Mouse (Mus musculus) erythroblast, embryonic 14.5 days (primary cell): ENCODE data around the gene Kdm8. TPM values are rescaled to one million over a fixed set of nuclear protein-coding genes. Genes with fewer than 3 reads are reported as not detected.

ENCODE experiments used
- H3K27me3 ChIP-seq: 2 replicates; pipeline ENCODE4 v1.6.1; 2012; ENCODE audit warnings: inconsistent platforms; ENCODE audit not compliant: control insufficient read depth
- H3K36me3 ChIP-seq: 2 replicates; pipeline ENCODE4 v1.6.1; 2012; ENCODE audit warnings: mild to moderate bottlenecking, inconsistent platforms; ENCODE audit not compliant: control insufficient read depth
- H3K4me1 ChIP-seq: 2 replicates; pipeline ENCODE4 v1.6.1; 2012; ENCODE audit warnings: inconsistent platforms; ENCODE audit not compliant: control insufficient read depth
- H3K4me3 ChIP-seq: replicated peaks from 2 replicates; pipeline ENCODE3; 2012; ENCODE audit warnings: moderate library complexity, mild to moderate bottlenecking, inconsistent platforms
- H3K9me3 ChIP-seq: 2 replicates; pipeline ENCODE4 v1.6.1; 2012; ENCODE audit warnings: low read length, inconsistent platforms, mixed read lengths; ENCODE audit not compliant: control insufficient read depth
- GATA1 ChIP-seq: IDR thresholded peaks from 2 replicates; pipeline ENCODE4 v1.6.1; 2012; ENCODE audit warnings: low read length, inconsistent platforms, mixed read lengths
- TAL1 ChIP-seq: IDR thresholded peaks from 3 replicates; pipeline ENCODE4 v1.6.1; 2012; ENCODE audit warnings: low read length, inconsistent platforms, mixed read lengths
- polyA plus RNA-seq: library from polyadenylated mRNA; stranded (reverse); fragments of >175 nt; gene quantifications from 2 replicates; pipeline ENCODE4 v1.2.3, GENCODE M21; 2012

The Kdm8 gene
- polyA plus RNA-seq: 0.23 and 0.27 TPM in 2 replicates

GRCm38 (mm10) chr7:125444464-125445401 is at the start of gene Kdm8:
Kdm8 (plus strand) TSS chr7:125444676.
- H3K4me3 ChIP-seq: peak within 1 kb of the TSS; percentile 79
- H3K27me3 ChIP-seq: no peaks in the 10 kb centered on the region
- H3K9me3 ChIP-seq: peaks cover 5% of the 10 kb centered on the region; the same call in 1 of the 2 replicates
- H3K4me1 ChIP-seq: peaks cover 64% of the 10 kb centered on the region
- peaks cover 16% of the 10 kb centered on the region for H3K36me3 ChIP-seq
- TF ChIP-seq GATA1 (no peak), TAL1 (no peak)

- Histone ChIP-seq H3K36me3 (no peaks in the 10 kb centered on the region), H3K9me3 (no peaks in the 10 kb centered on the region), H3K27me3 (peaks cover 14% of the 10 kb centered on the region), H3K4me3 (no peak overlapping the region), H3K4me1 (peaks cover 6% of the 10 kb centered on the region)
- TF ChIP-seq TAL1 (no peak), GATA1 (no peak)
These were observed 46.4 kb upstream of the Kdm8 start for GRCm38 (mm10) chr7:125398116-125398515.

GRCm38 (mm10) chr7:125398687-125399086 is 45.8 kb upstream of the Kdm8 start:
- H3K36me3 ChIP-seq: no peaks in the 10 kb centered on the region
- TF ChIP-seq GATA1: no peak
- no peak for TF ChIP-seq TAL1

GRCm38 (mm10) chr7:125407136-125407535 is 37.3 kb upstream of the Kdm8 start:
- no peaks in the 10 kb centered on the region for H3K27me3 ChIP-seq
- TF ChIP-seq TAL1 (no peak), GATA1 (no peak)
- no peaks in the 10 kb centered on the region for H3K36me3 ChIP-seq
- H3K9me3 ChIP-seq: no peaks in the 10 kb centered on the region
- no peaks in the 10 kb centered on the region for H3K4me1 ChIP-seq
- H3K4me3 ChIP-seq: no peak overlapping the region

More at GRCm38 (mm10) chr7:125398687-125399086, 45.8 kb upstream of the Kdm8 start:
- Histone ChIP-seq H3K9me3 (no peaks in the 10 kb centered on the region), H3K4me3 (no peak overlapping the region), H3K27me3 (peaks cover 10% of the 10 kb centered on the region), H3K4me1 (peaks cover 2% of the 10 kb centered on the region)

- no peak overlapping the region for H3K4me3 ChIP-seq
- H3K36me3 ChIP-seq: no peaks in the 10 kb centered on the region
- H3K27me3 ChIP-seq: peaks cover 3% of the 10 kb centered on the region; the same call in 1 of the 2 replicates
- peaks cover 16% of the 10 kb centered on the region for H3K4me1 ChIP-seq
- no peaks in the 10 kb centered on the region for H3K9me3 ChIP-seq
- TF ChIP-seq GATA1 (no peak), TAL1 (no peak)
These were observed 29.4 kb upstream of the Kdm8 start for GRCm38 (mm10) chr7:125415087-125415486.

GRCm38 (mm10) chr7:125415776-125416175 is 28.7 kb upstream of the Kdm8 start:
- H3K36me3 ChIP-seq: no peaks in the 10 kb centered on the region
- no peak overlapping the region for H3K4me3 ChIP-seq
- H3K9me3 ChIP-seq: no peaks in the 10 kb centered on the region
- H3K4me1 ChIP-seq: peaks cover 18% of the 10 kb centered on the region
- TF ChIP-seq TAL1 (no peak), GATA1 (no peak)
- H3K27me3 ChIP-seq: peaks cover 3% of the 10 kb centered on the region; the same call in 1 of the 2 replicates

- H3K27me3 ChIP-seq: peaks cover 3% of the 10 kb centered on the region; the same call in 1 of the 2 replicates
- TF ChIP-seq TAL1 (no peak), GATA1 (no peak)
- H3K4me1 ChIP-seq: peaks cover 25% of the 10 kb centered on the region
- H3K9me3 ChIP-seq: no peaks in the 10 kb centered on the region
- no peak overlapping the region for H3K4me3 ChIP-seq
- no peaks in the 10 kb centered on the region for H3K36me3 ChIP-seq
These were observed 27.7 kb upstream of the Kdm8 start for GRCm38 (mm10) chr7:125416762-125417161.

GRCm38 (mm10) chr7:125418413-125418812 is 26.1 kb upstream of the Kdm8 start:
- Histone ChIP-seq H3K4me1 (peaks cover 35% of the 10 kb centered on the region), H3K9me3 (no peaks in the 10 kb centered on the region), H3K36me3 (no peaks in the 10 kb centered on the region), H3K4me3 (no peak overlapping the region), H3K27me3 (peaks cover 3% of the 10 kb centered on the region; the same call in 1 of the 2 replicates)
- TF ChIP-seq TAL1: no peak
- TF ChIP-seq GATA1: no peak

GRCm38 (mm10) chr7:125420190-125420589 is 24.3 kb upstream of the Kdm8 start:
- H3K27me3 ChIP-seq: peaks cover 3% of the 10 kb centered on the region; the same call in 1 of the 2 replicates
- no peak overlapping the region for H3K4me3 ChIP-seq
- H3K4me1 ChIP-seq: peaks cover 46% of the 10 kb centered on the region
- H3K36me3 ChIP-seq: no peaks in the 10 kb centered on the region
- H3K9me3 ChIP-seq: no peaks in the 10 kb centered on the region
- TF ChIP-seq GATA1 (no peak), TAL1 (no peak)
